Mouse (Mus musculus) embryonic facial prominence, embryonic 10.5 days (tissue): ENCODE measurements at regions not wholly inside any gene's neighbourhood (a gene's known extent, or its start where the extent isn't known, plus 50 kb on each side); places are given as distances from the start of the nearest gene placed in this dataset.

Experiments
- DNase-seq: peaks from one replicate; pipeline ENCODE4 v3.0.0-alpha.2; 2017; ENCODE audit warnings: low spot score
- H3K27ac ChIP-seq: fragments of 300-500 bp; sonication (generic); replicated peaks from 2 replicates; pipeline ENCODE4 v1.5.1; 2016; ENCODE audit warnings: mild to moderate bottlenecking
- H3K27me3 ChIP-seq: fragments of 300-500 bp; sonication (generic); replicated peaks from 2 replicates; pipeline ENCODE4 v1.6.1; 2016; ENCODE audit warnings: low read depth, mild to moderate bottlenecking; ENCODE audit not compliant: poor library complexity, severe bottlenecking
- H3K36me3 ChIP-seq: fragments of 300-500 bp; sonication (generic); replicated peaks from 2 replicates; pipeline ENCODE4 v1.6.1; 2016; ENCODE audit warnings: mild to moderate bottlenecking, moderate library complexity
- H3K4me1 ChIP-seq: fragments of 300-500 bp; sonication (generic); 2 replicates; pipeline ENCODE4 v1.6.1; 2016
- H3K4me3 ChIP-seq: fragments of 300-500 bp; sonication (generic); 2 replicates; pipeline ENCODE4 v1.5.1; 2016; ENCODE audit warnings: mild to moderate bottlenecking, moderate library complexity
- H3K9me3 ChIP-seq: fragments of 300-500 bp; sonication (generic); 2 replicates; pipeline ENCODE4 v1.6.1; 2016; ENCODE audit warnings: mild to moderate bottlenecking
- WGBS: fragments of 180-500 bp; shearing (Covaris S2); methylation state at CpG from one replicate; pipeline ENCODE4 v1.1.7; 2016; 5-methylcytosine and 5-hydroxymethylcytosine counted together

DNA sequence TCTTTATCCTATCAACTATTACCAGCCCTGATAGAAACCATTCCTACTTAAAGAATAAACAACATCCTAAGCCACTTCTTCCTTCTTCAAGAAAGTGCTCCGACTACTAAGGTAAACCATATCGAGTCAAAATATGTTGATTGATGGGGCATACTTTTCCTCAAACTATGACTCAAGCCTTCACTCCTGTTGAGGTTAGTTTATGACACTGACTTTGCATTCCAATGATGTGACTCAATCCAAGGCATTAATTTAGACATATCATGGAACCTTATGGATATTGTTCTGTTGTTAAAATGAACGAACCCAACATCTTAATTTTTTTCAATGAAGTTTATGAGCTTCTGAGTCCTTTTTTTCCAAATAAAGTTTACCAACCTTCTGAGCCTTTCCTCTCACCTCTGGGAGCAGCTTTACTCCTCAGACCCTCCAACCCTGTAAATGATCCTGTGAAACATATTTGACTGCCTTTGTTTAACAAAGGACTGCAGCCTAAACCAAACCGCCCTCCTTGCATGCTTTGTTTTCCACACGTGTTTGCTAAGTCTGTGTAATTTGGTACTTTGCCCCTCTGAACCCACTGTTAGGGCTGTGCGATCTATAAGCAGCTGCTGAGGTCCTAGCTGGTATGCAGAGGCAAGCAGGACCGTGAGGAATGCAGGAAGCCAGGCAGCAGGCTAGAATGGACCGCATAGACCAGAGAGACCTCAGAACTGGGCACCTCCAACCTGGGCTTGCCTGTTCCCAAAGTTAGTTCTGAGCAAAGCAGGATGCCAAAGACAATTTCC is 136.1 kb upstream of the Frg1 start:
- no peaks in the 10 kb centered on the region for H3K9me3 ChIP-seq
- H3K4me3 ChIP-seq: no peak overlapping the region
- H3K36me3 ChIP-seq: no peaks in the 10 kb centered on the region
- no peaks in the 10 kb centered on the region for H3K27me3 ChIP-seq
- no peak for DNase-seq
- peak overlapping the region; percentile 51; the same call in 1 of the 2 replicates for H3K27ac ChIP-seq
- 69% methylated on average over 8 of the region's 8 CpGs for whole genome bisulfite sequencing
- peaks cover 41% of the 10 kb centered on the region for H3K4me1 ChIP-seq

- Histone ChIP-seq H3K4me1 (peaks cover 46% of the 10 kb centered on the region), H3K36me3 (no peaks in the 10 kb centered on the region), H3K9me3 (no peaks in the 10 kb centered on the region), H3K4me3 (no peak overlapping the region), H3K27me3 (no peaks in the 10 kb centered on the region), H3K27ac (no peak overlapping the region)
- DNase-seq: peak; percentile 28
- WGBS: 64% methylated on average over 15 of the region's 15 CpGs
Measured at GRCm38 (mm10) chr8:41551925-41552414, 135.1 kb upstream of the Frg1 start.

DNA sequence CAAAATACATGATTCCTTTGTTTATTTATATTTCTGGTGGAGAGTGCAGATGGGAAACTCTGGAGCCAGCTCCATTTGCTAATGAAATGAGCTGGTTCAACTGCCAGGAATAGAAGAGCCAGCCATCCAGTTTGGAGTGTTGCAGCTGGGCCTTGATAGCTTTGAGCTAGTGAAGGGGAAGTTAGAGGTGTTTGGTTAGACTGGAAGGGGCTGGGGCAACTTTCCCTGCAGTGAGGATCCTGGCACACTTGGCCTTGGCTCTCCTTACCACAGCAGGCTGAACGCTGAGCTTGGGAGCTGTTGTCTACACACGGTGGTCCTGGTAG is 133.2 kb upstream of the Frg1 start:
- 83% methylated on average over 2 of the region's 2 CpGs for WGBS
- Histone ChIP-seq H3K4me1 (peaks cover 46% of the 10 kb centered on the region), H3K27me3 (no peaks in the 10 kb centered on the region), H3K4me3 (no peak overlapping the region), H3K36me3 (no peaks in the 10 kb centered on the region), H3K27ac (no peak overlapping the region; the same call in 1 of the 2 replicates), H3K9me3 (no peaks in the 10 kb centered on the region)
- DNase-seq: no peak

GRCm38 (mm10) chr8:41549220-41550094 is 132.6 kb upstream of the Frg1 start:
- DNase-seq: no peak
- Histone ChIP-seq H3K27me3 (no peaks in the 10 kb centered on the region), H3K27ac (peak overlapping the region; percentile 72), H3K9me3 (no peaks in the 10 kb centered on the region), H3K4me1 (peaks cover 46% of the 10 kb centered on the region), H3K36me3 (no peaks in the 10 kb centered on the region), H3K4me3 (no peak overlapping the region)
- WGBS: 66% methylated on average over 25 of the region's 25 CpGs

DNA sequence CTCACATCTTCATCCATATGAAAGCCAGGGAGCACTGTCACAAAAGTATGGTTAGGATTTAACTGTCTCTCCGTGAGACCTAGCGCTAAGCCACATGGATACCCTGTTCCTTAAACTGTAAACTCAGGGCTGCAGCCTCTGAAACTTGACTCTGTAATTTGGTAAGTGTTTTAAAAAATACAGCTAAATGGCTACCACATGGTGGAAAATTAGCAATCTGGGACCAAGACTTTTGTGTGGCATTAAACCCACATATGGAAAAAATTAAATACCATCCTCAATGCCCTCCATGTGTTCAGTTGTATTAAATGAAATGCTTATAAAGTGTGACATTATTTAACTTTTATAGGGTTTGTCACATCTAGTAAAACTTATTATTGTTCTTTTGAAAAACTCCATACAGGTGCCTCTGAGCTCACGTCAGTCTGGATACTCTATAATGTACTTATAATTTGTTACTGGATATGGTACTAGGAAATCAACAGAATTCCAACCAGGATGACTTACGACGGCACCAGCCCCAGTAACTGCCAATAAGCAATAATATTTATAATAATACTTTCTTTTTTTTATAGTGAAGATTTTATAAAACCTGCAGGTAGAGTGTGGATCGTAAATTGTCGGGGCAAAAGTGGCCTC is 131.0 kb upstream of the Frg1 start:
- Histone ChIP-seq H3K4me1 (peaks cover 41% of the 10 kb centered on the region), H3K27me3 (no peaks in the 10 kb centered on the region), H3K27ac (no peak overlapping the region), H3K4me3 (no peak overlapping the region), H3K36me3 (no peaks in the 10 kb centered on the region), H3K9me3 (no peaks in the 10 kb centered on the region)
- 50% methylated on average over 7 of the region's 7 CpGs for WGBS
- peak; percentile 43 for DNase-seq

GRCm38 (mm10) chr8:41532212-41532611 is 115.3 kb upstream of the Frg1 start:
- Histone ChIP-seq H3K27ac (no peak overlapping the region), H3K36me3 (no peaks in the 10 kb centered on the region), H3K9me3 (no peaks in the 10 kb centered on the region), H3K27me3 (no peaks in the 10 kb centered on the region), H3K4me1 (no peaks in the 10 kb centered on the region), H3K4me3 (no peak overlapping the region)
- no peak for DNase-seq
- 88% methylated on average over 5 of the region's 5 CpGs for WGBS

DNA sequence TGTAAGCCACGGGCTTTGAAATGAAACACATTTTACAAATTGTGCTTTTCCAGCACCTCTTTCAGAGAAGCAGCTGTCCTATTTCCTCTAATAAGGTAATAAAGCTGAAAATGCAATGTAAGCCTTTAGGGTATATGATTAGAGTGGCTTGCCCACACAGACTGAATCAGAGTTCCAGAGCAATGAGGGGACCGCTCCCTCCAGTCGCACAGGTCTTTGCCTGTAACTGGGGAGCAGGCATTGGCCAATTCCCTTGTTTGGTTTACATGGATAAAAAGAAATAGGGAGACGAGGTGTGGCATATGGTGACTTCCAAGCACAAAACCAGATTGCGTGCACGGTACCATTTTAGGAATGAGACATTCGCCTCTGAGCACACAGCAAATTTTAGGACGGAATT is 112.7 kb upstream of the Frg1 start:
- Histone ChIP-seq H3K27me3 (no peaks in the 10 kb centered on the region), H3K27ac (no peak overlapping the region), H3K36me3 (no peaks in the 10 kb centered on the region), H3K9me3 (no peaks in the 10 kb centered on the region), H3K4me1 (peaks cover 6% of the 10 kb centered on the region; the same call in 1 of the 2 replicates), H3K4me3 (no peak overlapping the region)
- WGBS: 91% methylated on average over 8 of the region's 8 CpGs
- no peak for DNase-seq

GRCm38 (mm10) chr8:41526283-41526682 is 109.4 kb upstream of the Frg1 start:
- 52% methylated on average over 7 of the region's 7 CpGs for WGBS
- Histone ChIP-seq H3K4me3 (no peak overlapping the region), H3K27ac (no peak overlapping the region), H3K27me3 (no peaks in the 10 kb centered on the region), H3K9me3 (no peaks in the 10 kb centered on the region), H3K4me1 (peaks cover 6% of the 10 kb centered on the region; the same call in 1 of the 2 replicates), H3K36me3 (no peaks in the 10 kb centered on the region)
- peak; percentile 24 for DNase-seq

DNA sequence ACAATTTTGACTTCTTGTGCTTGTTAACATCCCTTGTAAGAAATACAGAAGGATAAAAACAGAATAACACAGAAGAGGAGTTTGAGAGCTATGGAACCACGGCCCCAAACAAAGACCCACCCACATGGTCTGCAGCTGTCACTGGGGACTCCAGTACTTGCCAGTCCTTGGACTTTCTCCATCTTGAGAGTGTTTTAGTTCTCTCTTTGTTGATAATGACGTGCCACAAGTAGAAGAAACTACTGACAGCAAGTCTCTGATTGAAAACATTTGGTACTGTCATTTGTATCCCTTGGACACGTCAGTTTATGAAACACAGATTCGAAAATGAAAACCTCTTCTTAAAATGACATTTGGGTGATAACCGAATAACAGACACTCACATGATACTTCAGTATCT is 68.3 kb upstream of the Frg1 start:
- no peak for DNase-seq
- no peaks in the 10 kb centered on the region for H3K36me3 ChIP-seq
- WGBS: 86% methylated on average over 5 of the region's 5 CpGs
- no peak overlapping the region for H3K27ac ChIP-seq
- no peaks in the 10 kb centered on the region for H3K4me1 ChIP-seq
- H3K9me3 ChIP-seq: no peaks in the 10 kb centered on the region
- H3K27me3 ChIP-seq: no peaks in the 10 kb centered on the region
- no peak overlapping the region for H3K4me3 ChIP-seq

GRCm38 (mm10) chr8:41483297-41483696 is 66.4 kb upstream of the Frg1 start:
- 83% methylated on average over 3 of the region's 3 CpGs for WGBS
- Histone ChIP-seq H3K36me3 (no peaks in the 10 kb centered on the region), H3K9me3 (no peaks in the 10 kb centered on the region), H3K4me1 (no peaks in the 10 kb centered on the region), H3K4me3 (no peak overlapping the region), H3K27me3 (no peaks in the 10 kb centered on the region), H3K27ac (no peak overlapping the region)
- DNase-seq: no peak

DNA sequence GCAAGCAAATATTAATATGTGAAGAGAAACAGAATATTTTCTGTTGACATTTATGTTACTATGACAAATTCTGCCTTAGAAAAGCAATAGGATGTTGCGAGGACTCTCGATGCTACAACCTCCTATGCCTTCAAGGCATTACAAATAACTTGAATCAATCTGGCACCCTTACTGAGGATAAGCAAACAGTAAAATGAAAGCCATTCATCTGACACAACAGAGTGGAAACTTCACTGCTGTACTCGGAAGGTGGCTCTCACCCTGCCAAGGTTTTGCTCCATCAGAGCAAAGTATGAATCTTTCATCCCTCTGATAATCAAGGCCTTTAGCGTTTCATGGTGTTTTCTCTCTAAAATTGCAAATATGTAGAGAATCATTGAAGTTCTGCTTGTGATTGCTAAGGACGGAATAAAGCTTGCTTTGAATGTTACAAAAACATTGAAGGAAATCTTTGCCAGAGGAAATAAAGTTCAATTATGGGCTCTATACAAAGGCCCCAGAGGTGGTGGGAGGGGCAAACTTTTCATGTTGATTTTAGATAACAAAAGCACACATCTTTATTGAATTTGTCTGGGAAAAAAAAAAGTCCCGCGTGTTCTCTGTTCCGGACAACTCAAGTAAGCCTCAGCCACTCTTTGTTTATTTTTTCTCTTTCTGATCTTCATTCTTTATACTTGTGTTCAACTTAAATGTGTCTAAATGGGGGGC is 56.3 kb upstream of the Frg1 start:
- no peak overlapping the region for H3K4me3 ChIP-seq
- no peaks in the 10 kb centered on the region for H3K36me3 ChIP-seq
- no peak for DNase-seq
- no peaks in the 10 kb centered on the region for H3K4me1 ChIP-seq
- H3K27me3 ChIP-seq: no peaks in the 10 kb centered on the region
- no peak overlapping the region for H3K27ac ChIP-seq
- no peaks in the 10 kb centered on the region for H3K9me3 ChIP-seq
- WGBS: 67% methylated on average over 8 of the region's 8 CpGs

DNA sequence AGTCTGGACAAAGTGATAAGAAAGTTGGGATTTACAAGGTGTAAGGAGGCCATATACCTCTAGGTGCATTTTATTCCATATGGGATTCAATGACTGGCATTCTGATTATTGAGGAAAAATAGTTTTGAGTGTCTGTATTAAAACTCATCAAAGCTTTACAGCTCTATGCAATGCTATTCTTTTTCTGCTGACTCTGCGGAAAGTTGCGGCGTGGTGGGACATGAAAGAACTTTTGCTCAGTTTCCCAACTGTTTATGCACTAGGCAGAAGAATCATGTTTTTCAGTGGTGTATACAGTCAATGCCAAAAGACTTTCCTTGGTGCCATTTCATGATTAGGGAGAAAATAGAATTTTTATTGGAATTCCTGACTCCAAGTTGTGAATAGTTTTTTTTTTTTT is 55.4 kb upstream of the Frg1 start:
- Histone ChIP-seq H3K27me3 (no peaks in the 10 kb centered on the region), H3K4me3 (no peak overlapping the region), H3K9me3 (no peaks in the 10 kb centered on the region), H3K4me1 (no peaks in the 10 kb centered on the region), H3K27ac (no peak overlapping the region), H3K36me3 (no peaks in the 10 kb centered on the region)
- DNase-seq: no peak
- 95% methylated on average over 3 of the region's 3 CpGs for WGBS
